19 mouse cellular contexts compared by ENCODE assay signal in the genomic region with DNA sequence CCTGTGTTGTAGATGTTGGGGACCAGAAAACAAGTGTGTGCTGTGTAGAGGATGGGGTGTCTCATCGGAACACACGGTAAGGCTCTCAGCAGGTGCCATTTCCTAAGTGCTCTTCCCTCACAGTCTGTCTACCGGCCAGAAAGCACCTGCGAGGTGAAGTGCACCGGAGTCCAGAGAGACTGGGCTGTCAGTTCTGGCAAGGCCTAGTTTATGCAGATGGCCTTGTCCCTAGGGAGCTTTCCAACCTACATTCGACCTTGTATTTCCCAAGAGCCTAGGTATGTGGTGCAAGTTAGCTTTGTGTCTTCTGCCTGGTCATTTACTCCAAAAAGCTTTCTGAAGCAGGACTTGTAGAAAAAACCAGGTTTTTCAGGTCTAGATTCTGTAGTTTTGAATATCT. TPM values are rescaled to one million over a fixed set of nuclear protein-coding genes. Genes with fewer than 3 reads are reported as not detected.
"Had no signal": no experiment of that assay in that cellular context is flagged by ENCODE, and none has a peak within 500 bp of the region (broad histone marks: within the 10 kb centered on the region; RNA-seq: fewer than 3 reads in every experiment).

No protein-coding gene starts in this region.

- H3K4me3 ChIP-seq: lung, embryonic 15.5 days; megakaryocyte, embryonic 14.5 days; midbrain, embryonic 13.5 days; midbrain, embryonic 15.5 days; neural tube, embryonic 12.5 days; stomach, embryonic 15.5 days had no signal

- ATAC-seq: lung, postnatal 0 days; midbrain, embryonic 13.5 days; midbrain, embryonic 15.5 days had no signal

- H3K27me3 ChIP-seq: lung, embryonic 15.5 days; megakaryocyte, embryonic 14.5 days; midbrain, embryonic 13.5 days; midbrain, embryonic 15.5 days; neural tube, embryonic 12.5 days; stomach, embryonic 15.5 days had no signal

- H3K4me1 ChIP-seq: lung, embryonic 15.5 days; megakaryocyte, embryonic 14.5 days; midbrain, embryonic 13.5 days; midbrain, embryonic 15.5 days; neural tube, embryonic 12.5 days; stomach, embryonic 15.5 days had no signal

- H3K27ac ChIP-seq: lung, embryonic 15.5 days; macrophage; midbrain, embryonic 13.5 days; midbrain, embryonic 15.5 days; neural tube, embryonic 12.5 days; stomach, embryonic 15.5 days; stomach, postnatal 0 days had no signal

- DNase-seq: lung, adult 2 months; lung, postnatal 14 days; lung, postnatal 36 days; right cerebral cortex, postnatal 14 days; thymus, adult 2 months; thymus, postnatal 25 days; thymus, postnatal 4 days had no signal

- H3K4me2 ChIP-seq: lung, embryonic 15.5 days; midbrain, embryonic 11.5 days; midbrain, embryonic 13.5 days; midbrain, embryonic 15.5 days; neural tube, embryonic 12.5 days; stomach, embryonic 15.5 days had no signal

- H3K9ac ChIP-seq: lung, embryonic 15.5 days; midbrain, embryonic 13.5 days; midbrain, embryonic 15.5 days; neural tube, embryonic 12.5 days; stomach, embryonic 15.5 days had no signal

- H3K9me3 ChIP-seq: lung, embryonic 15.5 days; midbrain, embryonic 13.5 days; midbrain, embryonic 15.5 days; neural tube, embryonic 12.5 days; stomach, embryonic 15.5 days had no signal

RNA-seq across cellular contexts. Expression of a gene that starts 21.4 kb away (rescaled TPM):
- total RNA-seq: monocyte, adult 5-6 weeks; neutrophil, adult 5-6 weeks had no signal
- polyA plus RNA-seq: macrophage had no signal

RNA-seq across cellular contexts. Expression of a gene that starts 21.5 kb away (rescaled TPM):
- total RNA-seq: monocyte, adult 5-6 weeks had no signal
